Mouse (Mus musculus): ENCODE measurements around the gene Ednra.

Gene Ednra

GRCm38 (mm10) chr8:77724046-77724930 lies at the start of gene Ednra:
Gene Ednra (minus strand): TSS chr8:77724464.
- peak in 1 of 2 experiments; percentile 16 for DNase-seq (ENCODE audit: low spot score in 2 of 2)

- DNase-seq (ENCODE audit: low spot score in 2 of 2): no peak
Observed at GRCm38 (mm10) chr8:77773831-77774230, 49.6 kb upstream of the Ednra start.

- no peak for DNase-seq (ENCODE audit: low spot score in 2 of 2)
Observed at GRCm38 (mm10) chr8:77773256-77773655, 49.0 kb upstream of the Ednra start.

- no peak for DNase-seq (ENCODE audit: low spot score in 2 of 2)
Observed at GRCm38 (mm10) chr8:77772210-77772886, 48.1 kb upstream of the Ednra start.

- DNase-seq (ENCODE audit: low spot score in 2 of 2): no peak
Observed at GRCm38 (mm10) chr8:77770966-77771365, 46.7 kb upstream of the Ednra start.

GRCm38 (mm10) chr8:77768916-77769315 lies 44.7 kb upstream of the Ednra start:
- DNase-seq (ENCODE audit: low spot score in 2 of 2): no peak

- DNase-seq (ENCODE audit: low spot score in 2 of 2): no peak
Observed at GRCm38 (mm10) chr8:77764253-77764652, 40.0 kb upstream of the Ednra start.

- DNase-seq (ENCODE audit: low spot score in 2 of 2): no peak
Observed at GRCm38 (mm10) chr8:77762967-77763366, 38.7 kb upstream of the Ednra start.

GRCm38 (mm10) chr8:77755441-77755840 lies 31.2 kb upstream of the Ednra start:
- DNase-seq (ENCODE audit: low spot score in 2 of 2): no peak

- DNase-seq (ENCODE audit: low spot score in 2 of 2): no peak
Observed at GRCm38 (mm10) chr8:77753796-77754195, 29.5 kb upstream of the Ednra start.

GRCm38 (mm10) chr8:77752041-77752440 lies 27.8 kb upstream of the Ednra start:
- no peak for DNase-seq (ENCODE audit: low spot score in 2 of 2)

- no peak for DNase-seq (ENCODE audit: low spot score in 2 of 2)
Observed at GRCm38 (mm10) chr8:77750407-77750806, 26.1 kb upstream of the Ednra start.

GRCm38 (mm10) chr8:77744476-77744875 lies 20.2 kb upstream of the Ednra start:
- no peak for DNase-seq (ENCODE audit: low spot score in 2 of 2)

- no peak for DNase-seq (ENCODE audit: low spot score in 2 of 2)
Observed at GRCm38 (mm10) chr8:77742395-77742794, 18.1 kb upstream of the Ednra start.

- DNase-seq (ENCODE audit: low spot score in 2 of 2): no peak
Observed at GRCm38 (mm10) chr8:77741050-77741777, 16.9 kb upstream of the Ednra start.

- DNase-seq (ENCODE audit: low spot score in 2 of 2): no peak
Observed at GRCm38 (mm10) chr8:77738419-77738818, 14.2 kb upstream of the Ednra start.

GRCm38 (mm10) chr8:77737327-77737726 lies 13.1 kb upstream of the Ednra start:
- DNase-seq (ENCODE audit: low spot score in 2 of 2): no peak

- DNase-seq (ENCODE audit: low spot score in 2 of 2): no peak
Observed at GRCm38 (mm10) chr8:77733792-77734191, 9.5 kb upstream of the Ednra start.

- no peak for DNase-seq (ENCODE audit: low spot score in 2 of 2)
Observed at GRCm38 (mm10) chr8:77732964-77733363, 8.7 kb upstream of the Ednra start.

GRCm38 (mm10) chr8:77725406-77725805 lies 1.1 kb upstream of the Ednra start:
- no peak for DNase-seq (ENCODE audit: low spot score in 2 of 2)

GRCm38 (mm10) chr8:77723534-77724045 lies 674 bp downstream of the Ednra start:
- DNase-seq (ENCODE audit: low spot score in 2 of 2): no peak

GRCm38 (mm10) chr8:77723018-77723417 lies 1.2 kb downstream of the Ednra start:
- no peak for DNase-seq (ENCODE audit: low spot score in 2 of 2)

Data from frontal cortex, postnatal 14 days (tissue).